Mouse (Mus musculus): Measurements from ENCODE around the gene Med21. TPM values are rescaled to one million over a fixed set of nuclear protein-coding genes. Genes with fewer than 3 reads are reported as not detected.

Gene Med21
- polyA plus RNA-seq, 1 experiment from 2014 or later, result 107 TPM

DNA sequence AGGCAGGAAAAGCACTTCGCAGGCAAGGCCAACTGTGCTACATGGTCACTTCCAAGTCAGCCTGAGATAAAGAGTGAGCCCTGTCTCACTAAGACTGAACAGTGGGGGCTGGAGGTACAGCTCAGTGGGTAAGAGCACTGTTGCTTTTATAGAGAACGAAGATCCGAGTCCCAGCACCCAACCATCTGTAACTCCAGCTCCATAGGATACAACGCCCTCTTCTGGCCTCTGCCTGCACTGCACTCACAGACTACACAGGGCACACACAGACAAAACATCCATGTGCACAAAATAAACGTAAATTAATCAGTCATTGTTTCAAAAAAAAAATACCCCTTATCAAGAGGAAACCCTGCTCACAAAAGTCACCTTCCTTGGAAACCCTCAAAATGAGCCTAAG, 28.4 kb upstream of the Med21 start:
- Histone ChIP-seq H3K9me3 (ENCODE audit: control insufficient read depth, low read length) (no peaks in the 10 kb centered on the region), H3K27me3 (ENCODE audit: control insufficient read depth, insufficient read depth, low read length) (no peaks in the 10 kb centered on the region), H3K9ac (ENCODE audit: low read length) (no peak overlapping the region), H3K4me2 (replicated peaks; ENCODE audit: low read depth) (no peak overlapping the region), H3K27ac (replicated peaks) (no peak overlapping the region), H3K4me3 (ENCODE audit: low read depth, low read length) (no peak overlapping the region), H3K4me1 (replicated peaks; ENCODE audit: control insufficient read depth, insufficient read depth) (no peaks in the 10 kb centered on the region), H3K36me3 (ENCODE audit: control insufficient read depth, insufficient read depth, low read length) (peaks cover 10% of the 10 kb centered on the region; the same call in 1 of the 2 replicates)
- ATAC-seq (ENCODE audit: low FRiP score, low TSS enrichment), result no peak
- WGBS, result 89% methylated on average over 5 of the region's 5 CpGs
- DNase-seq (ENCODE audit: low spot score), result no peak
- TF ChIP-seq EP300 (optimal IDR thresholded peaks at IDR 0.05) (no peak), CTCF (IDR thresholded peaks at IDR 0.05; ENCODE audit: low read depth) (peak; percentile 19)

DNA sequence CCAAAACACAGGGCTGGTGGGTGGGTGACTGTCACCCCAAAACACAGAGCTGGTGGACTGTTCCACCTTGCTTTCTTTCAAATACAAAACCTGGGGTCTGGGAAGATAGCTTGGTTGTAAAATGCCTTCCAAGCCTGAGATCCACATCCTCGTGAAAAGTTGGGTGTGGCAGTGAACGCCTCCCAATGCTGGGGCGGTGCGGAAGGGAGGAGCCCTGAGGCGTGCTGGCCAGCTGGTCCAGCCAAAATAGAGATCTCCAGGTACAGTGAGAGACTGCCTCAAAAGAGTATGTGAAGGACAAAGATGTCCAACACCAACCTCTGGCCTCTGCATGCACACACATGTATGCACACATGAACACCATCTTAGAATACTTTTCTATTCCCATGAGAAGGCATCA, 27.8 kb upstream of the Med21 start:
- DNase-seq (ENCODE audit: low spot score) (no peak), ATAC-seq (ENCODE audit: low FRiP score, low TSS enrichment) (no peak)
- Histone ChIP-seq H3K4me3 (ENCODE audit: low read depth, low read length) (no peak overlapping the region), H3K9ac (ENCODE audit: low read length) (no peak overlapping the region), H3K4me1 (replicated peaks; ENCODE audit: control insufficient read depth, insufficient read depth) (no peaks in the 10 kb centered on the region), H3K4me2 (replicated peaks; ENCODE audit: low read depth) (no peak overlapping the region), H3K27ac (replicated peaks) (no peak overlapping the region), H3K27me3 (ENCODE audit: control insufficient read depth, insufficient read depth, low read length) (no peaks in the 10 kb centered on the region), H3K36me3 (ENCODE audit: control insufficient read depth, insufficient read depth, low read length) (peaks cover 10% of the 10 kb centered on the region; the same call in 1 of the 2 replicates), H3K9me3 (ENCODE audit: control insufficient read depth, low read length) (no peaks in the 10 kb centered on the region)
- 81% methylated on average over 5 of the region's 5 CpGs for WGBS
- no peak for TF ChIP-seq EP300 (optimal IDR thresholded peaks at IDR 0.05)
- no peak for TF ChIP-seq CTCF (IDR thresholded peaks at IDR 0.05; ENCODE audit: low read depth)

DNA sequence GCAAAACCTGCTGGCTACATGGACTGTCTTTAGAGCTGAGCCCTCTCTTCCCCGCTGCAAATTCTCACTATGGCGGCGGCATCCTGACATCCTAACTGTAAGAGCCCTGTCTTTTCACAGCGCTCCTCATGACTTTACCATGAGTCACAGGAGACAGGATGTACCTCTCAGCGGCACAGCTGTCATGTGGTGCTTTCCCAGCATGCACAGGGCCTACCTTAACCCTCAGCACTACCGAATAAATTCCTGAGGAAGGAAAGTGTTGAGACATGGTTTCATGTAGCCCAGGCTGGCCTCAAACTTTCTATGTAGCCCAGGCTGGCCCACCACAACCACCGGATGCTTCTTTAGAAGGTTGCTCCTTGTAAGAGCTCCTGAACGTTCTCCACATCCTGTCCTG, 26.5 kb upstream of the Med21 start:
- no peaks in the 10 kb centered on the region for H3K4me1 ChIP-seq (replicated peaks; ENCODE audit: control insufficient read depth, insufficient read depth)
- H3K9me3 ChIP-seq (ENCODE audit: control insufficient read depth, low read length), result no peaks in the 10 kb centered on the region
- no peak overlapping the region for H3K4me3 ChIP-seq (ENCODE audit: low read depth, low read length)
- no peak for TF ChIP-seq EP300 (optimal IDR thresholded peaks at IDR 0.05)
- TF ChIP-seq CTCF (IDR thresholded peaks at IDR 0.05; ENCODE audit: low read depth), result no peak
- peaks cover 6% of the 10 kb centered on the region; the same call in 1 of the 2 replicates for H3K36me3 ChIP-seq (ENCODE audit: control insufficient read depth, insufficient read depth, low read length)
- DNase-seq (ENCODE audit: low spot score) (no peak), ATAC-seq (ENCODE audit: low FRiP score, low TSS enrichment) (no peak)
- H3K27me3 ChIP-seq (ENCODE audit: control insufficient read depth, insufficient read depth, low read length), result no peaks in the 10 kb centered on the region
- H3K9ac ChIP-seq (ENCODE audit: low read length), result no peak overlapping the region
- no peak overlapping the region for H3K4me2 ChIP-seq (replicated peaks; ENCODE audit: low read depth)
- H3K27ac ChIP-seq (replicated peaks), result no peak overlapping the region
- WGBS, result 89% methylated on average over 8 of the region's 8 CpGs

DNA sequence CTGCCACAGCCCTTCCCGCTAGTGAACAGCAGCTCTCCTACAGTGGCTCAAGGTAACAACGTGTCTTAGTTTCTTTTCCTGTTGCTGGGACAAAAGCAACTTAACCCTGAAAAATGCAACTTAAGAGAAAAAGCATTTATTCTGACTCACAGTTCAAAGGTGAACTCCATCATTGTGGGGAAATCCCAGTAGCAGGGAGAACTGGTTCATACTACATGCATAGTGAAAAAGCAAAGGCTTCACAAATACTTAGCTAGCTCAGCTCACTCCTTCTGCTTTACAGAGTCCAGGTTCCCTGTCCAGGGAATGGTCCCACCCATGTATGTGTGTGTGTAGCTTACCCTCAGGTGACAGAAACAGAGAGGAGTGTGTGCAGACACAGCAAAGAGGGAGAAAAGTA, 25.7 kb upstream of the Med21 start:
- DNase-seq (ENCODE audit: low spot score) (no peak), ATAC-seq (ENCODE audit: low FRiP score, low TSS enrichment) (no peak)
- no peak for TF ChIP-seq EP300 (optimal IDR thresholded peaks at IDR 0.05)
- TF ChIP-seq CTCF (IDR thresholded peaks at IDR 0.05; ENCODE audit: low read depth), result no peak
- Histone ChIP-seq H3K36me3 (ENCODE audit: control insufficient read depth, insufficient read depth, low read length) (peaks cover 6% of the 10 kb centered on the region; the same call in 1 of the 2 replicates), H3K9me3 (ENCODE audit: control insufficient read depth, low read length) (no peaks in the 10 kb centered on the region), H3K27ac (replicated peaks) (no peak overlapping the region), H3K4me3 (ENCODE audit: low read depth, low read length) (no peak overlapping the region), H3K4me2 (replicated peaks; ENCODE audit: low read depth) (no peak overlapping the region), H3K27me3 (ENCODE audit: control insufficient read depth, insufficient read depth, low read length) (no peaks in the 10 kb centered on the region), H3K9ac (ENCODE audit: low read length) (no peak overlapping the region), H3K4me1 (replicated peaks; ENCODE audit: control insufficient read depth, insufficient read depth) (no peaks in the 10 kb centered on the region)
- 68% methylated on average over 2 of the region's 2 CpGs for WGBS

DNA sequence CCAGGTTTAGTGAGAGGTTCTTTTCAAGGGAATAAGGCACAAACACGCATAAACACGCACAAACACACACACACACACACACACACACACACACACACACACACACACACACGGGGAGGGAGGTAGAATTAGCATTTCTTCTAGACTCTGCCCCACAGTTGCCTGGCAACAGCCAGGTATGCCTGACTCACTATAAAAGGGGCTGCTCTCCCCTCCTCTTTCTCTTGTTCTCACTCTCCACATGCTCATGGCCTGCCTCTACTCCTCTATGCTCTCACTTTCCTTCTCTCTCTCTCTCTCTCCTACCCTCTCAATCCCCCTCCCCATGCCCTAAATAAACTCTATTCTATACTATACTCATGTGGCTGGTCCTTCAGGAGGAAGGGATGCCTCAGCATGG, 14.2 kb upstream of the Med21 start:
- Histone ChIP-seq H3K4me3 (ENCODE audit: low read depth, low read length) (no peak overlapping the region), H3K36me3 (ENCODE audit: control insufficient read depth, insufficient read depth, low read length) (no peaks in the 10 kb centered on the region), H3K27ac (replicated peaks) (no peak overlapping the region), H3K9me3 (ENCODE audit: control insufficient read depth, low read length) (no peaks in the 10 kb centered on the region), H3K27me3 (ENCODE audit: control insufficient read depth, insufficient read depth, low read length) (no peaks in the 10 kb centered on the region), H3K9ac (ENCODE audit: low read length) (no peak overlapping the region), H3K4me1 (replicated peaks; ENCODE audit: control insufficient read depth, insufficient read depth) (0 out of 2 replicates have a peak, but pooled peaks cover under 1% of the 10 kb centered on the region), H3K4me2 (replicated peaks; ENCODE audit: low read depth) (no peak overlapping the region)
- TF ChIP-seq EP300 (optimal IDR thresholded peaks at IDR 0.05) (no peak), CTCF (IDR thresholded peaks at IDR 0.05; ENCODE audit: low read depth) (no peak)
- DNase-seq (ENCODE audit: low spot score), result no peak
- no peak for ATAC-seq (ENCODE audit: low FRiP score, low TSS enrichment)
- 85% methylated on average over 3 of the region's 3 CpGs for WGBS

DNA sequence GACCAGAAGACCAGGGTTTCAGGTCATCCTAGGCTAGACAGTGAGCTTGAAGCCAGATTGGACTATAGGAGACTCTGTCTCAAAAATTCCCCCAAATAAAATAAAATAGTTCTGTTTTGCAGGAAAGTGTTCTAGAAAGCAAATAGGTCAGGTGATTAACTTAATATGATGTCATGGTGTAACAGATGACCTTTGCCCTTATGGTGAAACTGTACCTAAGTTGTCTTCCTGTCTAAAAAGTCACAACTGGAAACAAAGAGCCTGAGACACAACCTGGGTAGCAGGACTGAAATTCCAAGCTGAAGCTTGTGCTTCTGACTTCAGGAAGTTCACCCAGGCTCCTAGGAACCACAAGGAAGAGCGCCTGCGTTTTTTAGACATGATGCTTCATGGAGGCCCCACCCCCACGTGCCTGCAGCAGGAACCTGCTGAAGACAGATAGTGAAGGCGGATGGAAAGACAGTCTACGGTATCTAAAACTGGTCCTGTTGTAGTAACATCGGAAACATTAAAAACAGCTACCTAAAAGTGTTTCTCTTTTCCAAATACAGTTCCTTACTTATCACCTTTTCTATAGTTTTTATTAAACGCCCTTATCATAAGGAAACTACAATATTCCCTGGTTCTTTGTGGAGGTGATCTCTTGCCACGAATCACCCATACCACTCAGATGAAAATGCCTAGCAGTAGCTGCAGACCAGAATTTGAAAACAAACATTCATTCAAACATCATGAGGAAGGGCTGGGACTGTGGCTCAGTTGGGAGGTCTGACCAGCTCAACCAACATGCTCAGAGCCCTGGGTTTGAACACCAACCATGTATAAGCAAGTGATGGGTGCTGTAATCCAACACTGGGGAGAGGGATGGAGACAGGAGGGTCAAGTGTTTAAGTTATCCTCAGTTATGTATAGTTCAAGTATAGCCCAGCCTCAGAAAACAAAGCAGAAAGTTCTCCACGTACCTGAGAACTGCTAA, 12.3 kb upstream of the Med21 start:
- ATAC-seq (ENCODE audit: low FRiP score, low TSS enrichment) (no peak), DNase-seq (ENCODE audit: low spot score) (no peak)
- WGBS, result 75% methylated on average over 9 of the region's 9 CpGs
- Histone ChIP-seq H3K4me3 (ENCODE audit: low read depth, low read length) (no peak overlapping the region), H3K9ac (ENCODE audit: low read length) (no peak overlapping the region), H3K4me2 (replicated peaks; ENCODE audit: low read depth) (no peak overlapping the region), H3K27ac (replicated peaks) (no peak overlapping the region), H3K4me1 (replicated peaks; ENCODE audit: control insufficient read depth, insufficient read depth) (0 out of 2 replicates have a peak, but pooled peaks cover 3% of the 10 kb centered on the region), H3K9me3 (ENCODE audit: control insufficient read depth, low read length) (no peaks in the 10 kb centered on the region), H3K27me3 (ENCODE audit: control insufficient read depth, insufficient read depth, low read length) (no peaks in the 10 kb centered on the region), H3K36me3 (ENCODE audit: control insufficient read depth, insufficient read depth, low read length) (no peaks in the 10 kb centered on the region)
- TF ChIP-seq CTCF (IDR thresholded peaks at IDR 0.05; ENCODE audit: low read depth) (no peak), EP300 (optimal IDR thresholded peaks at IDR 0.05) (no peak)
